Mouse (Mus musculus): ENCODE results near the gene Myo3b.

The Myo3b gene

GRCm38 (mm10) chr2:70278425-70279277, 239.7 kb downstream of the Myo3b start:
- peak; percentile 10 for DNase-seq (ENCODE audit: low spot score)

GRCm38 (mm10) chr2:70284109-70284508, 245.2 kb downstream of the Myo3b start:
- DNase-seq (ENCODE audit: low spot score), result no peak

GRCm38 (mm10) chr2:70291063-70291462, 252.1 kb downstream of the Myo3b start:
- DNase-seq (ENCODE audit: low spot score), result no peak

GRCm38 (mm10) chr2:70292776-70293175, 253.8 kb downstream of the Myo3b start:
- DNase-seq (ENCODE audit: low spot score), result no peak

- DNase-seq (ENCODE audit: low spot score), result no peak
Observed at GRCm38 (mm10) chr2:70302905-70303304, 264.0 kb downstream of the Myo3b start.

GRCm38 (mm10) chr2:70315125-70315524, 276.2 kb downstream of the Myo3b start:
- DNase-seq (ENCODE audit: low spot score), result no peak

- no peak for DNase-seq (ENCODE audit: low spot score)
Observed at GRCm38 (mm10) chr2:70315734-70316133, 276.8 kb downstream of the Myo3b start.

GRCm38 (mm10) chr2:70317850-70318249, 278.9 kb downstream of the Myo3b start:
- no peak for DNase-seq (ENCODE audit: low spot score)

GRCm38 (mm10) chr2:70318861-70319555, 280.1 kb downstream of the Myo3b start:
- DNase-seq (ENCODE audit: low spot score), result no peak

GRCm38 (mm10) chr2:70322767-70323166, 283.8 kb downstream of the Myo3b start:
- DNase-seq (ENCODE audit: low spot score), result no peak

- no peak for DNase-seq (ENCODE audit: low spot score)
Observed at GRCm38 (mm10) chr2:70327602-70328001, 288.7 kb downstream of the Myo3b start.

- no peak for DNase-seq (ENCODE audit: low spot score)
Observed at GRCm38 (mm10) chr2:70332905-70333304, 294.0 kb downstream of the Myo3b start.

- DNase-seq (ENCODE audit: low spot score), result no peak
Observed at GRCm38 (mm10) chr2:70333553-70333952, 294.6 kb downstream of the Myo3b start.

- DNase-seq (ENCODE audit: low spot score), result no peak
Observed at GRCm38 (mm10) chr2:70336551-70336950, 297.6 kb downstream of the Myo3b start.

- no peak for DNase-seq (ENCODE audit: low spot score)
Observed at GRCm38 (mm10) chr2:70337208-70337611, 298.3 kb downstream of the Myo3b start.

GRCm38 (mm10) chr2:70337869-70338268, 298.9 kb downstream of the Myo3b start:
- DNase-seq (ENCODE audit: low spot score), result no peak

- no peak for DNase-seq (ENCODE audit: low spot score)
Observed at GRCm38 (mm10) chr2:70339061-70339460, 300.1 kb downstream of the Myo3b start.

GRCm38 (mm10) chr2:70339501-70339900, 300.6 kb downstream of the Myo3b start:
- no peak for DNase-seq (ENCODE audit: low spot score)

GRCm38 (mm10) chr2:70340224-70340623, 301.3 kb downstream of the Myo3b start:
- no peak for DNase-seq (ENCODE audit: low spot score)

- no peak for DNase-seq (ENCODE audit: low spot score)
Observed at GRCm38 (mm10) chr2:70345126-70345525, 306.2 kb downstream of the Myo3b start.

- DNase-seq (ENCODE audit: low spot score), result no peak
Observed at GRCm38 (mm10) chr2:70347511-70347910, 308.6 kb downstream of the Myo3b start.

GRCm38 (mm10) chr2:70348793-70349553, 310.0 kb downstream of the Myo3b start:
- no peak for DNase-seq (ENCODE audit: low spot score)
